Mouse (Mus musculus): ENCODE measurements at regions not wholly inside any gene's neighbourhood (a gene's known extent, or its start where the extent isn't known, plus 50 kb on each side); places are given as distances from the start of the nearest gene placed in this dataset.

DNA sequence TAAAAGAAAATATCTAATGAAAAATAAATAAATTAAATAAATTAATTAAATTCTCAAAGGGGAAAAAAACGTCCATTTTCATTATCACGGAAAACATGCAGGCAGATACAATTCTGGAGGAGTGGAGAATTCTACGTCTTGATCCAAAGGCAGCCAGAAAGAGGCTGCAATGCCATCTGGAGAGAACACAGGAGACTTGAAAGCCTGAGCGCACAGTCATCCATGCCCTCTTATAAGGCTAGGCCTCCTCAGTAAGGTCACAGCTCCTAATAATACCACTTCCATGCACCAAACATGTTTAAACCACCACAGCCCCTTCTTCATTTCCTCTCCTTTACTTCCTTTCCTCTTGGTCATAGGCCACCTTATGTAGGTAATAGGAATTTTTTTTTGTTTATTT lies 307.1 kb downstream of the Etv1 start:
- DNase-seq, result no peak

DNA sequence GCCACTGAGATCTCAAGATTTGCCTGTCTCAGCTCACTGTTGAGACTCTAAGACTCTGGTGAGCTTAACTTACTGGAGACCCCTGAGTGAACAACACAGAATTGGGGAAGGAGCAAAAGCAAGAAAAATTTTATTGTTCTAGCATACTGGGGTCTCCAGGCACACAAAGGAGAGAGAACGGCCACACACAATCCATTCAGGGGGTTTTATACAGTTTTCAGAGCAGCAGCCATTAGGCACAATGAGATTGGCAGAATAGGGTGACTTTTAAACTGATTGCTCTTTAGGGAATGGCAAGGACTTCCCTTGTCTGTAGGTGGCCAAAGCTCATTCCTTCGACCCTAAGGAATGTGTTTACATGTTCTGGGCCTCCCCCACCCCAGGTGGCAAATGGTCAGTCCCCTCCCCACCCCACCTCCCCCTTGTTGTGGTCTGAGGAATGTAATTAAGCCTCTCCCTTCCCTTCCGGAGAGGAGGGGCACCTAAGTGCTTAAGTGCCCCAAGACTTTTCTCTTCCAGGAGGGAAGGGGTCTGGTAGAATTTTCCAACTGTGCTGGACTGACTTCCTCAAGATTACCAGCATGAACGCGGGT lies 315.6 kb downstream of the Etv1 start:
- no peak for DNase-seq

DNA sequence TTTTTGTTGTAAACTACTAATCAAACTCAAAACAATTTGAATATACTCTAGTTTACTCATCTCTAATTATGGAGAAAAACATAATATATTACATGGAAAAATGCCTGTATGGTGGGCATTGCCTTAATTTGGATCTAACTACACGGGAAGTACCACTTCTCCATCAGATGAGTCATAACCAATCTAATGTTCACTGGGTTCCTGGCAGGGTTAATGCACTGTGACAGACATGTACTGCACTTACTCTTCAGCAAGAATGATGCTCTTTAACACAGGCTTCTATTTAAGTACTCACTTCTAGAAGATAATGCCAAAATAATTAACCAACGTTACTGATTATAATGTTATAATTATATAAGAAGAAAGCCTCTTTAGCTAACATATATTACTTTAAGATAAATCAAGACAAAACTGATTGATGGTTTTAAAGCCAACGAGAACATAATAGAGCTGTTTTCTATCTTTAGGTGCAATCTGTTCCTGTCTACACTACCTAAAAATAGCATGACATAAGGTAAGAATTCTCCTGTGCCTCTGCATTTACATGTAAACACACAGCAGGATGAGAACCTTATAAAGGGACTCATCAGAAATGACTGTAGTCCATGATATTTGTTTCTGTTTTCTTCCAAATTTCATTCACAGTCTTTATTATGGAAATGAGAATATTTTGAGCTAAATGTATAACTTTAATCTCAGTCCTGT lies 344.4 kb downstream of the Etv1 start:
- DNase-seq, result no peak

DNA sequence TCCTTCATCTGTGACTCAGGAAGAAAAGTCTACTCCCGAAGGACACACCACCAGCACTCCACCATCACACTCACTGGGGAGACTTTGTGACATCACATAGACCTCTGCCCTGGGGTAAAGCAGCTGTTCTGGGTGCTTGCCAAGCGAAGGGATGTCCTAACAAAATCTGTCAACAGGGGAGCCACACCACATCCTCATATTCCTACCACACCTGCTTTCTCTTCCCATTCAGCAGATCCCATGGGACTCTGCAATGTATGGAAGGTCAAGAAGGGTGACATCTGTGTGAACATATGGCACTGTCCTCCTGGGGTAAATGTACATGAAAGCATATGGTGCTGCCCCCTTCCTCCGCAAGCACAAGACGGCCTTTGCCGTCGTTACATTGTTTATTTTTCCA lies 375.5 kb downstream of the Etv1 start:
- no peak for DNase-seq

DNA sequence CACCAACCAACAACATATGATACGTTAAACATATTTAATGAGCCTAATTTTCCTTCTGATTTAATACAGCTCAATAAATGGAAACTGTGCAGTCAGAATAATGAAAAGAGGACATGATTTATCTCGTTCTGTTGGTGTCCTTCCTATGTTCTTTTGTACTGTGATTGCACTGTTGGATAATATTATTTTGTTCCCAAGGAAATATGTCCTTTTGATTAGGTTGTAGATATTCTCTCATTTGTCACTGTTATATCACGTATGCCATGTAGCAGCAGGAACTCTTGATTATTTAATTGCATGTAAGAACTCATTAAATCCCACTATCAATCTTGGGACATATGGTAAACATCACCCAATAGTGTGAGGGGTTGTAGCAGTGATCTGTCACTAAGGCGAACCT lies 397.8 kb downstream of the Etv1 start:
- DNase-seq, result no peak

DNA sequence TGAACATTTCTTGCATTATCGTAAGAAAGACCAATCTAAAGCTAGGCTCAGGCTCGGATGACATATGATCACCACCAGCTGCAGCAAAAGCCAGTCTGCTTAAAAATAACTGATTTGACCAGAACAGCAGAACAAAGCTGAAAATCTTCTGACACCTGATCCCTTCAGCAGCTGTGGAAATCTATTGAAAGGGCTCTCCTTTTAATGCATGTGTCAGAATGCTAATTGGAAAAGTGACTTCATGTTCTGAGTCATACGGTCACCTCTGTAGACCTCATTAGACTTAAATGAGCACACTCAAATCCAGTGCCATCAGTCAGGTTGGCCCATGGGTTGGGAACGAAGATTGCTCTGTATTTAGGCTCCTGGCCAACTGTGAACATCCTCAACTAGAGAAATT lies 444.9 kb downstream of the Etv1 start:
- DNase-seq, result no peak

GRCm38 (mm10) chr12:39256605-39257004 lies 477.4 kb downstream of the Etv1 start:
- DNase-seq, result no peak

- DNase-seq, result no peak
Observed at GRCm38 (mm10) chr12:39257571-39257970, 478.4 kb downstream of the Etv1 start.

GRCm38 (mm10) chr12:39289676-39290075 lies 510.5 kb downstream of the Etv1 start:
- no peak for DNase-seq

GRCm38 (mm10) chr12:39301351-39302212 lies 522.4 kb downstream of the Etv1 start:
- DNase-seq, result no peak

- no peak for DNase-seq
Observed at GRCm38 (mm10) chr12:39302213-39302591, 523.0 kb downstream of the Etv1 start.

DNA sequence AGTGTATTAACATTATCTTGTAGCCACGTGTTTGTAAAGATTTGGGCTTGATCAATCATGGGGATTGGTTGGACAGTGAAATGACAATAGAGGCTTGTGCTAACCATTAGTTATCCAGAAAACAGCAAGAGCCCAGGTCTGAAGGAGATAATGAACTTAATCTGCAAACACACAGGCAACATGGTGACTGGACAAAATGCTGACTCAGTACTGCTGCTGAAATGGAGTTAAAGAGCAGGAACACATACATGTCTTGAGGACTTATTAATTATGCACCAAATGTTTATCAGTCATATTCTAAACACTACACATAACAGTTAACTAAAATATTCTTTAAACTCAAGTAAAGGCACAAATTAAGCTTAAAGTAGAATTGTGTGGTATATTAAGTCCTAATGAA lies 528.6 kb downstream of the Etv1 start:
- DNase-seq, result no peak

- DNase-seq, result no peak
Observed at GRCm38 (mm10) chr12:39309905-39310304, 530.7 kb downstream of the Etv1 start.

GRCm38 (mm10) chr12:39317229-39317628 lies 538.0 kb downstream of the Etv1 start:
- DNase-seq, result no peak

GRCm38 (mm10) chr12:39321453-39321852 lies 542.3 kb downstream of the Etv1 start:
- no peak for DNase-seq

DNA sequence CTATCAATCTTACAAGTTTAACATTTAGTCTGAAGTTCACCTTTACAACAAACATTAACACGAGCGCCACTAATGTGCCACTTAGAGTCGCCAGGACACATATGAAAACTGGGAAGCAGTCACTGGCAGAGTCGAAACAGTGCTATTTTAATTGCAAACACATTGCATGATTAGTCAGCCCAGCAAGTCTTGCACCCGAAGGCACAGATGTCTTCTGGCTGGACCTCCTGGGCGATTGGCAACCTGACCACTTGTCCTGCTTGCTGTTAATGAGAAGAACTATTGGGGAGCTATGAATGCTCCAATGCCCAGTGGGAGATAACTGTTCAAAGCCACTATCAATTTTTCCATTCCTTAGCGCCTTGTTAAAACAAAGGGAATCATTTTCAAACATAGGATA lies 547.0 kb downstream of the Etv1 start:
- no peak for DNase-seq

- DNase-seq, result no peak
Observed at GRCm38 (mm10) chr12:39326668-39327299, 547.6 kb downstream of the Etv1 start.

- DNase-seq, result no peak
Observed at GRCm38 (mm10) chr12:39328377-39328776, 549.2 kb downstream of the Etv1 start.

GRCm38 (mm10) chr12:39339101-39339538 lies 559.9 kb downstream of the Etv1 start:
- no peak for DNase-seq

GRCm38 (mm10) chr12:39341751-39342271 lies 562.6 kb downstream of the Etv1 start:
- no peak for DNase-seq

GRCm38 (mm10) chr12:39342327-39342726 lies 563.1 kb downstream of the Etv1 start:
- no peak for DNase-seq

DNA sequence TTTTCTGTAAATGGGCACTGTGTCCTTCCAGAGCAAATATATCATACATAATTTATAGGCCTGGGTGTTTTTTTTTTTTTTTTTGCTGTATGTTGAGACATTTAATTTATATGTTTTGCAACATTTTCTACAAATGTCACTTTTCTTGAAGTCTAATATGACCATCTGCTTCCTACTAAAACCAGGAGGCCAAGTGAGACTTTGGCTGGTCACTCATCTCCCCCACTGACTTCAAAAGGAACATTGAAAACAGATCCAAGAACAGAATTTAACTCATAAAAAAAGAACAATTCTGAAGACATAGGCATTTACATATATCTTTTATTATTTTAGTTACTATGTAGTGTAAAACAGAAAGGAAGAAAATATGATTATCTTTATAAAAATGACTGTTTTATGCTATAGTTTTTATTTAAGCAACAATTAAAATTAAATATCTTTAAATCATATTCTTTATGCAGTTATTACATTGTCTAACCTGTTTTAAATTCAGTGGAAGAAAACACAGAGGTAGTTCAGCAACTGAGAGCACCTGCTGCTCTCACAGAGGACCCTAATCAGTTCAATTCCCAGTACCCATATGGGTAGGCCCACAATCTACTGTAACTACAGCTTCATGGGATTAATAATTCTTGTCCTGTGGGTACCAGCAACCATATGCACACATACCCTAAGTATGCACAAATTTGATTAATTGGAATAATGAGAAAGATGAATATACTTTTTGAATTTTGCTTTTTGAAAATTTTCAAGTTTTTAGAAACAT lies 592.5 kb downstream of the Etv1 start:
- DNase-seq, result no peak

Data from lung, postnatal 14 days (tissue).